Mouse (Mus musculus): ENCODE data around the gene Thap3.

- no peak for TF ChIP-seq EP300 (IDR thresholded peaks at IDR 0.05; ENCODE audit: low read depth)
- TF ChIP-seq CTCF (IDR thresholded peaks at IDR 0.05; ENCODE audit: low read depth): no peak
Measured at GRCm38 (mm10) chr4:152010707-152011134, 21.9 kb upstream of the Thap3 start.

Measured in liver, postnatal 0 days (tissue).